Mouse (Mus musculus) heart, postnatal 25 days (tissue): ENCODE data around the gene Abcb9. TPM values are rescaled to one million over a fixed set of nuclear protein-coding genes. Genes with fewer than 3 reads are reported as not detected.

Experiments used
- DNase-seq: peaks from one replicate; pipeline ENCODE4 v3.0.0; 2022; ENCODE audit warnings: low spot score
- intact Hi-C: fragments of 180-260 bp; cut with DNase I; formaldehyde crosslinking; loops from one replicate; pipeline ENCODE4 v1.15.1; 2025
- total RNA-seq, 2 experiments: library from RNA; stranded (reverse); gene quantifications; 2 replicates each; pipeline ENCODE4 v1.2.3; 2021

Gene Abcb9
- total RNA-seq, 2 experiments from 2014 or later: 8.0 to 9.0 TPM

- peak; percentile 70 for DNase-seq
- intact Hi-C loops: no loop called here
These were observed 76.0 kb downstream of the Abcb9 start for GRCm38 (mm10) chr5:124019348-124020216.

- DNase-seq: no peak
- intact Hi-C loops: no loop called here
These were observed 76.9 kb downstream of the Abcb9 start for GRCm38 (mm10) chr5:124018651-124019050.

GRCm38 (mm10) chr5:124017941-124018340 is 77.7 kb downstream of the Abcb9 start:
- intact Hi-C loops: loop anchor here (2.0 kb wide), 1 partner anchor 13 kb away; no protein-coding TSS in a partner anchor
- no peak for DNase-seq

GRCm38 (mm10) chr5:124016291-124016821 is 79.2 kb downstream of the Abcb9 start:
- intact Hi-C loops: loop anchor here (2.0 kb wide), 1 partner anchor 14 kb away; no protein-coding TSS in a partner anchor
- no peak for DNase-seq

GRCm38 (mm10) chr5:124015727-124016126 is 79.9 kb downstream of the Abcb9 start:
- no peak for DNase-seq
- intact Hi-C loops: loop anchor here (2.0 kb wide), 1 partner anchor 15 kb away; no protein-coding TSS in a partner anchor

- DNase-seq: peak; percentile 51
- intact Hi-C loops: no loop called here
These were observed 80.8 kb downstream of the Abcb9 start for GRCm38 (mm10) chr5:124014791-124015251.

- intact Hi-C loops: no loop called here
These were observed 81.4 kb downstream of the Abcb9 start for GRCm38 (mm10) chr5:124014180-124014579.

GRCm38 (mm10) chr5:124013747-124014146 is 81.9 kb downstream of the Abcb9 start:
- intact Hi-C loops: no loop called here
- DNase-seq: no peak

More at GRCm38 (mm10) chr5:124014180-124014579, 81.4 kb downstream of the Abcb9 start:
- DNase-seq: no peak

- intact Hi-C loops: no loop called here
- no peak for DNase-seq
These were observed 82.7 kb downstream of the Abcb9 start for GRCm38 (mm10) chr5:124012885-124013284.

GRCm38 (mm10) chr5:124011927-124012326 is 83.7 kb downstream of the Abcb9 start:
- no peak for DNase-seq
- intact Hi-C loops: no loop called here

Other genes with a start within 250 kb of the Abcb9 start
- gene Hcar2, start 230.3 kb downstream of the Abcb9 start, total RNA-seq: under 1 TPM; 0.13 to 0.25 TPM
- gene Hcar1, start 215.8 kb downstream of the Abcb9 start, total RNA-seq: under 1 TPM; 0.49 to 0.81 TPM
- gene Denr, start 188.6 kb downstream of the Abcb9 start, total RNA-seq: 10 to 100 TPM; 48.0 to 48.9 TPM
- gene Gm43518, start 168.4 kb downstream of the Abcb9 start, total RNA-seq: under 1 TPM in 1 of 2 experiments, not detected in 1; 0.50 TPM
- gene Ccdc62, start 165.1 kb downstream of the Abcb9 start, total RNA-seq: 1 to 10 TPM; 1.3 to 2.1 TPM
- gene Hip1r, start 122.2 kb downstream of the Abcb9 start, total RNA-seq: 10 to 100 TPM; 13.4 to 19.0 TPM
- 10 to 100 TPM; 18.2 to 18.6 TPM for gene Vps37b, start 63.5 kb downstream of the Abcb9 start, total RNA-seq
- gene Ogfod2, start 16.5 kb upstream of the Abcb9 start, total RNA-seq: 10 to 100 TPM; 12.5 to 13.9 TPM
- 10 to 100 TPM; 36.2 to 43.0 TPM for gene Arl6ip4, start 20.3 kb upstream of the Abcb9 start, total RNA-seq
- gene Pitpnm2, start 154.0 kb upstream of the Abcb9 start, total RNA-seq: 10 to 100 TPM; 42.5 to 50.9 TPM
- 1 to 10 TPM; 4.0 to 4.6 TPM for gene Mphosph9, start 232.2 kb upstream of the Abcb9 start, total RNA-seq
- gene 2810006K23Rik, start 232.3 kb upstream of the Abcb9 start, total RNA-seq: 10 to 100 TPM; 10.5 to 13.6 TPM